In the genomic region with DNA sequence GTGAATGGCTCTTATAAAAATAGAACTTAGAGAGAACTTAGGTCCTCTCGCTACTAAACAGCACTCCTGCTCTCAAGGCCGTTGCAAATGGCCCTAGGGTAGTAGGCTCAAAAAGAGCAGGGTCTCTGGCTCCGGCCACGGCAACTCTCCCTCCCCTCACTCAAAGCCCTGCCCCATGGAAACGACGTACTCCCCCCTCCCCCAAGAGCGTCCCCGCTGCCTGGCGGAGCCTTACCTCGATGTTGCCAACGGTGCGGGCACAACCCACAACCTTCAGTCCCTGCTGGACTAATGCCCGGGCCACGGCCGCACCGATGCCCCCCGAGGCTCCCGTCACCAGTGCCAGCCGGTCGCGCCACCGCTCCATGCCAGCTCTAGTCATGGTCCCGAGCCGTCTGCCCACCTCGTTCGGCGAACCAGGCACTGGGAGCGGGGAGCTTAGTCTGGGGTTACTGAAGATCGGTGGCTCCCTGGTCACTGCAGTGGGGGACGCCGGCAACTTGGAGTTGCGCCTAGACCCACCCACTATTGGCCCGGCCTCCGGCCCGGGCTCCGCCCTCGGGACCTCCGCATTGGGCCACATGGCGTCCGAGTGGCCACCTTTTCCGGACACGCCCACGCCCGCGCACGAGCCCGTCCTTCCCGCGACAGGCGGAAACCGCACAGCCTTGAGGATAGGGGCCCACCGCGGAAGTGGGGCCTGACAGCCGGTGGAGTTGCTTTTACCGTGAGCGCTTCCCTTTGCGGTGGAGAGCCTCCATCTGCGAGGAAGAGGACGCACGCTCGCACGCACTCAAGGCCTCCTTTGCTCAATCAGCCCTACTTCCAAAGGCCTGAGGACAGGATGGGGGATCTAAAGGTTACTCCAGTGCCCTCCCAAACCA, we compare ENCODE assay signal across 8 mouse cellular contexts. TPM values are rescaled to one million over a fixed set of nuclear protein-coding genes. Genes with fewer than 3 reads are reported as not detected.
A peak's percentile ranks its signal among the peaks of the same experiment; 100 is the strongest.
DNase-seq lines count a peak whose midpoint lies in the region; ATAC-seq lines count a peak whose summit lies in the region.

A gene (minus strand): TSS at position 479 of the 884 bp plus-strand sequence.

- H3K27ac ChIP-seq in hindbrain, embryonic 14.5 days, result peak within 1 kb of the TSS; percentile 78

- under 1% methylated on average over 62 of the region's 62 CpGs for WGBS in hindbrain, embryonic 14.5 days

- H3K4me2 ChIP-seq in hindbrain, embryonic 14.5 days (replicated peaks), result peak within 1 kb of the TSS; percentile 93

- no peaks in the 10 kb centered on the region for H3K27me3 ChIP-seq in hindbrain, embryonic 14.5 days (ENCODE audit: control insufficient read depth, insufficient read depth, low read length)

- peak; percentile 94 for ATAC-seq in hindbrain, embryonic 14.5 days (ENCODE audit: low FRiP score)

- no peaks in the 10 kb centered on the region for H3K4me1 ChIP-seq in hindbrain, embryonic 14.5 days (replicated peaks; ENCODE audit: control insufficient read depth, insufficient read depth, low read length)

- H3K9me3 ChIP-seq in hindbrain, embryonic 14.5 days (ENCODE audit: control insufficient read depth, low read length), result no peaks in the 10 kb centered on the region

- peaks cover 22% of the 10 kb centered on the region for H3K36me3 ChIP-seq in hindbrain, embryonic 14.5 days (replicated peaks; ENCODE audit: control insufficient read depth, insufficient read depth)

- peak; percentile 81 for DNase-seq in T-cell, adult 2 months (ENCODE audit: low spot score)
- peak; percentile 85 to 91 for DNase-seq in cerebellum, postnatal 36 days
- peak; percentile 86 to 88 for DNase-seq in frontal cortex, postnatal 36 days (ENCODE audit: low spot score in 2 of 2)
- peak; percentile 77 for DNase-seq in hindbrain, embryonic 14.5 days (ENCODE audit: low spot score)
- DNase-seq in layer of hippocampus, postnatal 36 days, result peak; percentile 87
- peak; percentile 96 for DNase-seq in lung, postnatal 36 days
- DNase-seq in retina, embryonic 14.5 days (ENCODE audit: low spot score), result peak; percentile 84
- DNase-seq in thymus, postnatal 36 days, result peak; percentile 78 to 82

- peak within 1 kb of the TSS; percentile 63 for H3K4me3 ChIP-seq in hindbrain, embryonic 14.5 days (replicated peaks; ENCODE audit: low read length)

- peak within 1 kb of the TSS; percentile 63 for H3K9ac ChIP-seq in hindbrain, embryonic 14.5 days

RNA-seq across cellular contexts. Expression of the gene that starts here (rescaled TPM):
- 10.2 and 10.5 TPM in 2 replicates for polyA plus RNA-seq in hindbrain, embryonic 14.5 days (2014; fragmentation: Nextera tagmentation; extraction: Ambion mirVana)
- total RNA-seq in layer of hippocampus, postnatal 36 days (2021), result 1 to 10 TPM; 5.3 to 7.6 TPM

Comparison
In these comparisons a context has a peak if more than half of its experiments do, and no peak if none do; other contexts are left out.
1. Peak in every context shown above with its lines: DNase-seq, ATAC-seq, H3K4me3 ChIP-seq and H3K27ac ChIP-seq.